19 mouse cellular contexts compared by ENCODE assay signal in the genomic region with DNA sequence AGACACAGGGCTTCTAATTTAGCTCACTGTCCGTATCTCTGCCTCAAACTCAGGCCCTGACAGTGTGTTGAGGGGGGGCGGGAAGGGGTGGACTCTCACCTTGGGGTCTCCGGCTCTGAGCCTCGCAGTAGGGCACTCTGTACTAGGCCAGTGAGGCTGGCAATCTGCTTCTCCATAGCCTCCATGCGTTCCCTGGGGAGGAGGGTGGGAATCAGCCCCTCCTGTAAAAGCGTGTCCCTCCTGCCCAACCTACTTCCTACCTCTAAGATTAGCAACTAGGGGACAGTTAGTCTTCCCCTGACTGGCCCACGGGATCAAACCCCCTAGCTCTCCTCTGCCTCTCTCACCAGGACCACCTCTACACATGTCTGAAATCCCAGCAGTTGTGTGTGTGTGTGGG. TPM values are rescaled to one million over a fixed set of nuclear protein-coding genes. Genes with fewer than 3 reads are reported as not detected.
DNase-seq lines count a peak whose midpoint lies in the region; ATAC-seq and TF ChIP-seq lines count a peak whose summit lies in the region.
"Had no signal": no experiment of that assay in that cellular context is flagged by ENCODE, and none has a peak within 500 bp of the region (broad histone marks: within the 10 kb centered on the region; RNA-seq: fewer than 3 reads in every experiment).

No protein-coding gene starts in this region.

- peaks cover 6% of the 10 kb centered on the region for H3K36me3 ChIP-seq in forebrain, embryonic 10.5 days (replicated peaks)
- H3K36me3 ChIP-seq in forebrain, postnatal 0 days (ENCODE audit: insufficient read depth) = peaks cover 44% of the 10 kb centered on the region
- H3K36me3 ChIP-seq in kidney, postnatal 0 days (ENCODE audit: insufficient read depth, low read length) = no peaks in the 10 kb centered on the region
- H3K36me3 ChIP-seq in kidney, adult 2 months (ENCODE audit: control insufficient read depth, insufficient read depth, low read length) = no peaks in the 10 kb centered on the region
- no peaks in the 10 kb centered on the region for H3K36me3 ChIP-seq in midbrain, embryonic 11.5 days (ENCODE audit: control insufficient read depth, insufficient read depth, low read length)
- H3K36me3 ChIP-seq in midbrain, embryonic 14.5 days (ENCODE audit: control insufficient read depth, insufficient read depth, low read length) = peaks cover 54% of the 10 kb centered on the region
- H3K36me3 ChIP-seq: heart, embryonic 13.5 days had no signal

- DNase-seq in cerebellum, adult 2 months = peak in 1 of 2 experiments; percentile 42
- DNase-seq in cerebellum, adult 8-10 months = no peak
- no peak for DNase-seq in forebrain, embryonic 10.5 days (ENCODE audit: extremely low spot score, low spot score)
- DNase-seq in forebrain, postnatal 0 days = no peak
- DNase-seq in kidney, postnatal 0 days (ENCODE audit: low spot score) = no peak
- DNase-seq in kidney, adult 2 months = no peak
- DNase-seq in midbrain, embryonic 11.5 days (ENCODE audit: low spot score, missing footprints) = peak; percentile 87
- no peak for DNase-seq in midbrain, embryonic 14.5 days
- DNase-seq: adrenal gland, postnatal 14 days; gastrocnemius, postnatal 36 days; heart, postnatal 36 days; kidney, adult 11 months had no signal

- peak overlapping the region; percentile 96 for H3K27ac ChIP-seq in cerebellum, adult 2 months (ENCODE audit: insufficient read depth, low read length)
- H3K27ac ChIP-seq in forebrain, embryonic 10.5 days = no peak overlapping the region
- H3K27ac ChIP-seq in forebrain, postnatal 0 days (ENCODE audit: low read depth, low read length) = no peak overlapping the region
- no peak overlapping the region for H3K27ac ChIP-seq in kidney, postnatal 0 days
- H3K27ac ChIP-seq in kidney, adult 2 months (ENCODE audit: insufficient read depth, low read depth, low read length) = no peak overlapping the region
- H3K27ac ChIP-seq in midbrain, embryonic 11.5 days (ENCODE audit: low read depth, low read length) = no peak overlapping the region
- no peak overlapping the region for H3K27ac ChIP-seq in midbrain, embryonic 14.5 days (replicated peaks; ENCODE audit: low read depth, low read length)
- H3K27ac ChIP-seq: heart, embryonic 13.5 days; hindbrain, embryonic 15.5 days had no signal

- WGBS in cerebellum, adult 2 months = 10% methylated on average over 7 of the region's 7 CpGs
- WGBS in forebrain, embryonic 10.5 days = 26% methylated on average over 7 of the region's 7 CpGs
- 65% methylated on average over 7 of the region's 7 CpGs for WGBS in forebrain, postnatal 0 days
- WGBS in kidney, postnatal 0 days = 38% methylated on average over 7 of the region's 7 CpGs
- 62% methylated on average over 7 of the region's 7 CpGs for WGBS in kidney, adult 2 months
- WGBS in midbrain, embryonic 11.5 days = 31% methylated on average over 7 of the region's 7 CpGs
- WGBS in midbrain, embryonic 14.5 days = 35% methylated on average over 7 of the region's 7 CpGs

- H3K9ac ChIP-seq in forebrain, postnatal 0 days = no peak overlapping the region
- H3K9ac ChIP-seq in kidney, postnatal 0 days (ENCODE audit: low read depth, low read length) = no peak overlapping the region
- no peak overlapping the region for H3K9ac ChIP-seq in midbrain, embryonic 11.5 days (ENCODE audit: low read length)
- H3K9ac ChIP-seq in midbrain, embryonic 14.5 days (replicated peaks; ENCODE audit: low read length) = no peak overlapping the region
- H3K9ac ChIP-seq: heart, embryonic 13.5 days; hindbrain, embryonic 15.5 days had no signal

- no peak for TF ChIP-seq CTCF in cerebellum, adult 2 months (IDR thresholded peaks at IDR 0.05; ENCODE audit: borderline replicate concordance, insufficient read depth, low read depth, low read length)
- no peak for TF ChIP-seq CTCF in forebrain, postnatal 0 days (IDR thresholded peaks at IDR 0.05; ENCODE audit: low read depth)
- no peak for TF ChIP-seq CTCF in kidney, postnatal 0 days (IDR thresholded peaks at IDR 0.05; ENCODE audit: low read depth)
- no peak for TF ChIP-seq CTCF in kidney, adult 2 months (conservative IDR thresholded peaks at IDR 0.05; ENCODE audit: insufficient read depth, insufficient read length, low read depth, low read length)

- TF ChIP-seq POLR2A in cerebellum, adult 2 months (IDR thresholded peaks at IDR 0.05; ENCODE audit: borderline replicate concordance, insufficient read depth, low read length) = no peak
- TF ChIP-seq POLR2A in kidney, adult 2 months (IDR thresholded peaks at IDR 0.05; ENCODE audit: low read depth, low read length) = no peak

- H3K4me3 ChIP-seq in cerebellum, adult 2 months (replicated peaks; ENCODE audit: insufficient read depth, low read depth, low read length) = peak overlapping the region; percentile 44
- H3K4me3 ChIP-seq in forebrain, embryonic 10.5 days = peak overlapping the region; percentile 41; the same call in 1 of the 2 replicates
- no peak overlapping the region for H3K4me3 ChIP-seq in forebrain, postnatal 0 days (ENCODE audit: low read depth, low read length)
- H3K4me3 ChIP-seq in kidney, postnatal 0 days (replicated peaks; ENCODE audit: low read depth, low read length) = no peak overlapping the region
- no peak overlapping the region for H3K4me3 ChIP-seq in kidney, adult 2 months (ENCODE audit: insufficient read depth, low read depth, low read length)
- H3K4me3 ChIP-seq in midbrain, embryonic 11.5 days (ENCODE audit: low read depth, low read length) = no peak overlapping the region
- H3K4me3 ChIP-seq in midbrain, embryonic 14.5 days (replicated peaks; ENCODE audit: low read depth, low read length) = no peak overlapping the region

- no peaks in the 10 kb centered on the region for H3K9me3 ChIP-seq in forebrain, embryonic 10.5 days
- H3K9me3 ChIP-seq in forebrain, postnatal 0 days (ENCODE audit: low read length) = no peaks in the 10 kb centered on the region
- H3K9me3 ChIP-seq in kidney, postnatal 0 days (replicated peaks; ENCODE audit: low read length) = no peaks in the 10 kb centered on the region
- no peaks in the 10 kb centered on the region for H3K9me3 ChIP-seq in midbrain, embryonic 11.5 days (ENCODE audit: control insufficient read depth, low read length)
- no peaks in the 10 kb centered on the region for H3K9me3 ChIP-seq in midbrain, embryonic 14.5 days (ENCODE audit: control insufficient read depth, low read length)
- H3K9me3 ChIP-seq: heart, embryonic 13.5 days; hindbrain, embryonic 15.5 days had no signal

- no peak overlapping the region for H3K4me2 ChIP-seq in forebrain, postnatal 0 days (ENCODE audit: low read depth)
- no peak overlapping the region for H3K4me2 ChIP-seq in kidney, postnatal 0 days (ENCODE audit: low read length)
- H3K4me2 ChIP-seq in midbrain, embryonic 11.5 days = no peak overlapping the region
- H3K4me2 ChIP-seq in midbrain, embryonic 14.5 days (ENCODE audit: low read length) = no peak overlapping the region

- peaks cover 51% of the 10 kb centered on the region for H3K4me1 ChIP-seq in cerebellum, adult 2 months (ENCODE audit: control insufficient read depth, insufficient read depth, low read length)
- H3K4me1 ChIP-seq in forebrain, embryonic 10.5 days = peaks cover 70% of the 10 kb centered on the region
- H3K4me1 ChIP-seq in forebrain, postnatal 0 days (ENCODE audit: insufficient read depth) = peaks cover 5% of the 10 kb centered on the region
- H3K4me1 ChIP-seq in kidney, postnatal 0 days (replicated peaks; ENCODE audit: insufficient read depth, low read length) = peaks cover 17% of the 10 kb centered on the region
- peaks cover 7% of the 10 kb centered on the region; the same call in 1 of the 2 replicates for H3K4me1 ChIP-seq in kidney, adult 2 months (ENCODE audit: control insufficient read depth, insufficient read depth, low read length)
- H3K4me1 ChIP-seq in midbrain, embryonic 11.5 days (ENCODE audit: control insufficient read depth, insufficient read depth, low read length) = peaks cover 37% of the 10 kb centered on the region
- H3K4me1 ChIP-seq in midbrain, embryonic 14.5 days (ENCODE audit: control insufficient read depth, insufficient read depth, low read length) = peaks cover 24% of the 10 kb centered on the region

- H3K27me3 ChIP-seq in cerebellum, adult 2 months (ENCODE audit: control insufficient read depth, insufficient read depth, low read length) = no peaks in the 10 kb centered on the region
- H3K27me3 ChIP-seq in forebrain, embryonic 10.5 days (ENCODE audit: poor library complexity, severe bottlenecking) = peaks cover 90% of the 10 kb centered on the region
- H3K27me3 ChIP-seq in forebrain, postnatal 0 days (ENCODE audit: insufficient read depth, low read length) = peaks cover 7% of the 10 kb centered on the region; the same call in 1 of the 2 replicates
- peaks cover 51% of the 10 kb centered on the region for H3K27me3 ChIP-seq in kidney, postnatal 0 days (ENCODE audit: insufficient read depth, low read length)
- H3K27me3 ChIP-seq in kidney, adult 2 months (replicated peaks; ENCODE audit: control insufficient read depth, insufficient read depth, low read length) = no peaks in the 10 kb centered on the region
- peaks cover 63% of the 10 kb centered on the region for H3K27me3 ChIP-seq in midbrain, embryonic 11.5 days (ENCODE audit: control insufficient read depth, insufficient read depth, low read length)
- H3K27me3 ChIP-seq in midbrain, embryonic 14.5 days (ENCODE audit: control insufficient read depth, insufficient read depth, low read length) = peaks cover 55% of the 10 kb centered on the region

- ATAC-seq in forebrain, postnatal 0 days = no peak
- 0 out of 2 replicates have a peak, but pooled peaks have one; percentile 9 for ATAC-seq in kidney, postnatal 0 days (replicated peaks; ENCODE audit: low FRiP score, low read depth)
- ATAC-seq in midbrain, embryonic 11.5 days (ENCODE audit: low FRiP score) = no peak
- no peak for ATAC-seq in midbrain, embryonic 14.5 days (ENCODE audit: low FRiP score, low TSS enrichment)
- ATAC-seq: activated CD4-positive, CD25-positive, alpha-beta regulatory T cell, adult 4 months; forebrain, embryonic 14.5 days; Patski had no signal

RNA-seq across cellular contexts. Expression of a gene that starts 33.5 kb away (rescaled TPM):
- polyA plus RNA-seq in cerebellum, adult 2 months (2012; rRNA removed) = not detected in 2 replicates
- 0.30 and 0.41 TPM in 2 replicates for polyA plus RNA-seq in forebrain, embryonic 10.5 days (2016; fragmentation: Nextera tagmentation; extraction: Ambion mirVana)
- total RNA-seq in forebrain, postnatal 0 days (2014; rRNA removed) = 0.38 TPM in 1 of 2 replicates, not detected in the other
- 0.25 TPM in 1 of 2 replicates, not detected in the other for polyA plus RNA-seq in forebrain, postnatal 0 days (2015; fragmentation: Nextera tagmentation; extraction: Ambion mirVana)
- polyA plus RNA-seq in kidney, postnatal 0 days (2015; fragmentation: Nextera tagmentation; extraction: Ambion mirVana) = 0.08 and 0.28 TPM in 2 replicates
- not detected in 2 replicates for polyA plus RNA-seq in kidney, adult 2 months (2012; rRNA removed)
- 0.11 TPM in 1 of 2 replicates, not detected in the other for polyA plus RNA-seq in midbrain, embryonic 11.5 days (2014; fragmentation: Nextera tagmentation; extraction: Ambion mirVana)
- 0.51 TPM in 1 of 2 replicates, not detected in the other for polyA plus RNA-seq in midbrain, embryonic 14.5 days (2014; fragmentation: Nextera tagmentation; extraction: Ambion mirVana)
- total RNA-seq: adrenal gland, postnatal 14 days; gastrocnemius, adult 8-10 months; gastrocnemius, postnatal 36 days; heart, postnatal 36 days had no signal
- polyA plus RNA-seq: activated CD4-positive, CD25-positive, alpha-beta regulatory T cell, adult 4 months; forebrain, embryonic 14.5 days had no signal

RNA-seq across cellular contexts. Expression of a gene that starts 42.3 kb away (rescaled TPM):
- 127 and 142 TPM in 2 replicates for polyA plus RNA-seq in cerebellum, adult 2 months (2012; rRNA removed)
- polyA plus RNA-seq in forebrain, embryonic 10.5 days (2016; fragmentation: Nextera tagmentation; extraction: Ambion mirVana) = 0.91 and 1.1 TPM in 2 replicates
- total RNA-seq in forebrain, postnatal 0 days (2014; rRNA removed) = 50.1 and 70.7 TPM in 2 replicates
- polyA plus RNA-seq in forebrain, postnatal 0 days (2015; fragmentation: Nextera tagmentation; extraction: Ambion mirVana) = 8.9 and 12.0 TPM in 2 replicates
- polyA plus RNA-seq in kidney, postnatal 0 days (2015; fragmentation: Nextera tagmentation; extraction: Ambion mirVana) = 0.59 and 0.70 TPM in 2 replicates
- 13.0 and 13.2 TPM in 2 replicates for polyA plus RNA-seq in kidney, adult 2 months (2012; rRNA removed)
- 1.7 and 2.2 TPM in 2 replicates for polyA plus RNA-seq in midbrain, embryonic 11.5 days (2014; fragmentation: Nextera tagmentation; extraction: Ambion mirVana)
- 9.6 and 15.1 TPM in 2 replicates for polyA plus RNA-seq in midbrain, embryonic 14.5 days (2014; fragmentation: Nextera tagmentation; extraction: Ambion mirVana)
- polyA plus RNA-seq: activated CD4-positive, CD25-positive, alpha-beta regulatory T cell, adult 4 months; heart, postnatal 0 days had no signal

Comparison
In these comparisons a context has a peak if more than half of its experiments do, and no peak if none do; other contexts are left out.
1. H3K4me3 ChIP-seq: peak in cerebellum, adult 2 months (single experiment) and forebrain, embryonic 10.5 days (single experiment); none in forebrain, postnatal 0 days (single experiment), kidney, postnatal 0 days (single experiment), kidney, adult 2 months (single experiment), midbrain, embryonic 11.5 days (single experiment) and midbrain, embryonic 14.5 days (single experiment).